Mouse (Mus musculus) E14TG2a.4 (cell line): Measurements from ENCODE around the gene Gm6034.
A peak's percentile ranks its signal among the peaks of the same experiment; 100 is the strongest.
"Not testable (repeated sequence)": the region's sequence is repeated elsewhere in the genome, so short reads cannot be mapped to it uniquely, and the experiment has no call there.

Experiments
- H3K27me3 ChIP-seq: 2 replicates; pipeline ENCODE4 v1.6.1; 2014; ENCODE audit warnings: low read length, control low read depth; ENCODE audit not compliant: insufficient read depth
- H3K36me3 ChIP-seq: 2 replicates; pipeline ENCODE4 v1.6.1; 2014; ENCODE audit warnings: low read length, control low read depth; ENCODE audit not compliant: insufficient read depth
- H3K4me1 ChIP-seq: replicated peaks from 2 replicates; pipeline ENCODE4 v1.6.1; 2014; ENCODE audit warnings: low read depth, low read length, control low read depth
- H3K4me3 ChIP-seq: replicated peaks from 2 replicates; pipeline ENCODE4 v1.5.1; 2014; ENCODE audit warnings: mild to moderate bottlenecking, low read length
- H3K9me3 ChIP-seq: 2 replicates; pipeline ENCODE4 v1.6.1; 2014; ENCODE audit warnings: low read length, control low read depth
- CTCF ChIP-seq: conservative IDR thresholded peaks from 2 replicates; pipeline ENCODE4 v1.5.1; 2014; ENCODE audit warnings: low read length
- NANOG ChIP-seq: IDR thresholded peaks from 2 replicates; pipeline ENCODE4 v1.6.1; 2014; ENCODE audit warnings: borderline replicate concordance, low read length, mixed read lengths
- POU5F1 ChIP-seq: IDR thresholded peaks from 2 replicates; pipeline ENCODE4 v1.6.1; 2014; ENCODE audit warnings: low read length, borderline replicate concordance

The Gm6034 gene

GRCm38 (mm10) chr17:36093936-36094335 is 51.2 kb downstream of the Gm6034 start:
- H3K9me3 ChIP-seq = peaks cover 37% of the 10 kb centered on the region
- no peak overlapping the region for H3K4me3 ChIP-seq
- peaks cover 19% of the 10 kb centered on the region for H3K4me1 ChIP-seq
- TF ChIP-seq POU5F1 (no peak), CTCF (no peak), NANOG (no peak)
- H3K27me3 ChIP-seq = peaks cover 5% of the 10 kb centered on the region
- no peaks in the 10 kb centered on the region for H3K36me3 ChIP-seq

- not testable (repeated sequence) for H3K36me3 ChIP-seq, H3K27me3 ChIP-seq, H3K4me3 ChIP-seq
- peak; percentile 24; the same call in 1 of the 2 replicates for TF ChIP-seq POU5F1
- peak; percentile 66; the same call in 1 of the 2 replicates for TF ChIP-seq NANOG
- Histone ChIP-seq H3K4me1 (peaks cover 10% of the 10 kb centered on the region), H3K9me3 (peaks cover 73% of the 10 kb centered on the region)
Observed at GRCm38 (mm10) chr17:36099603-36100002, 56.8 kb downstream of the Gm6034 start.

- not testable (repeated sequence) for H3K4me1 ChIP-seq, H3K27me3 ChIP-seq, H3K36me3 ChIP-seq, H3K4me3 ChIP-seq
- peaks cover 80% of the 10 kb centered on the region for H3K9me3 ChIP-seq
Observed at GRCm38 (mm10) chr17:36102091-36102490, 59.3 kb downstream of the Gm6034 start.
